Mouse (Mus musculus): ENCODE measurements at regions not wholly inside any gene's neighbourhood (a gene's known extent, or its start where the extent isn't known, plus 50 kb on each side); places are given as distances from the start of the nearest gene placed in this dataset.
A peak's percentile ranks its signal among the peaks of the same experiment; 100 is the strongest.

GRCm38 (mm10) chr14:9492228-9492627 lies 826.2 kb upstream of the 4930452B06Rik start:
- no peak for DNase-seq (ENCODE audit: low spot score in 2 of 2)
- intact Hi-C loops (cut with DNase I): no loop called here

- intact Hi-C loops (cut with DNase I): no loop called here
- no peak for DNase-seq (ENCODE audit: low spot score in 2 of 2)
Observed at GRCm38 (mm10) chr14:9488585-9488984, 822.5 kb upstream of the 4930452B06Rik start.

DNA sequence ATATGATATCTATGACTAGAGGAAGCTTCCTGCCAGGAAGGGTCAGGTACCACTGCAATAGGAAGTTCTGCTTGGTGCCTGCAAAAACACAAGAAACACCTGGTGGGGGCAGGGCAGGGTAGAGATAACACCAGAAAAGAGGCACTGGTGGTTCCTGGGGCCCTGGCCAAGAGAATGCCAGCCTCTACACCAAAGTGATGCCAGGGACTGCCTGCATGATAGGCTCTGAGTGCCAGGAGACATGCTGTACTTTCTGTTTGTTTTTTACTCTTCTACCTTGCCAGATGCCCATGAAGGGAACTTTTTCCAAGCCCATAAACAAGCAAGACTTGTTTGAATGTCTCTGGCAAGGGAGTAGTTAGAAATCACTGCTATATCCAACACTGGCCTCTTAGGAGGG lies 812.9 kb upstream of the 4930452B06Rik start:
- DNase-seq (ENCODE audit: low spot score in 2 of 2): no peak
- intact Hi-C loops (cut with DNase I): no loop called here

- intact Hi-C loops (cut with DNase I): no loop called here
Observed at GRCm38 (mm10) chr14:9475169-9475568, 809.1 kb upstream of the 4930452B06Rik start.

GRCm38 (mm10) chr14:9469686-9470085 lies 803.6 kb upstream of the 4930452B06Rik start:
- DNase-seq (ENCODE audit: low spot score in 2 of 2): no peak
- intact Hi-C loops (cut with DNase I): no loop called here

More at GRCm38 (mm10) chr14:9475169-9475568, 809.1 kb upstream of the 4930452B06Rik start:
- peak in 1 of 2 experiments; percentile 23 for DNase-seq (ENCODE audit: low spot score in 2 of 2)

GRCm38 (mm10) chr14:9468654-9469053 lies 802.6 kb upstream of the 4930452B06Rik start:
- DNase-seq (ENCODE audit: low spot score in 2 of 2): no peak
- intact Hi-C loops (cut with DNase I): no loop called here

DNA sequence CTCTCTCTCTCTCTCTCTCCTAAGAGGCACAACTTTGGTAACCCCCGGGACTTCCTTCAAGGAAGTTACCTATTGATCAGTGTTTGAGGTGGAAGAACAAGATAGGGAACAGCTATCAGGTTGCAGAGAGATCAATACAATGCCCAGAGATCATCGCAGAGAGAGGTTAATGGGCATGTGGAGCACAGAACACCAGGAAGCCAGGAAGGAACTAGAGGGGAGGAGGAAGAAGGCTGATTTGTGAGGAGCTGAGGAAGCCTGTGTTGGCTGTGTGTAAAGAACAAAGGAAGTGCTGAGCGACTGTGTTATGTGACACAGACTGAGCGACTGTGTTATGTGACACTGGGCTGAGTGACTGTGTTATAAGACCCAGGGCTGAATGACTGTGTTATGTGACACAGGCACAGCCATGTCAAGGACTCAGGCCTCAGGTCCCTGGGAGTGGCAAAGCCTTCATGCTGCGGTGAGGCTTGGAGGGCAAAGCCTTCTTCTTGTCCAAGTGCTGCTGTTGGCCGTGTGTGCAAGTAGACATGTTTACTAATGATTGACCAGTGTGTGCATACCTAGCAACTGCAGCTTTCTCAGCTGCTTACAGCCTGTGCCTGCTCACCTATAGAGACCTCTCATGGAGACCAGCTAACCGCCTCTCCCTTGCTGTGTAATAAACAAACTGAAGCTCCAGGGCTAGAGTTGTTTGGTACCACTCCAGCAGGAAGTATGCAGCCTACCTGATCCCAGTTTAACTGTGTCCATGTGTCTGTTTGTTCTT lies 801.8 kb upstream of the 4930452B06Rik start:
- intact Hi-C loops (cut with DNase I): no loop called here
- DNase-seq (ENCODE audit: low spot score in 2 of 2): no peak

GRCm38 (mm10) chr14:9460006-9460405 lies 794.0 kb upstream of the 4930452B06Rik start:
- DNase-seq (ENCODE audit: low spot score in 2 of 2): peak; percentile 21 to 74
- intact Hi-C loops (cut with DNase I): no loop called here

GRCm38 (mm10) chr14:9458856-9459255 lies 792.8 kb upstream of the 4930452B06Rik start:
- intact Hi-C loops (cut with DNase I): no loop called here
- DNase-seq (ENCODE audit: low spot score in 2 of 2): no peak

DNA sequence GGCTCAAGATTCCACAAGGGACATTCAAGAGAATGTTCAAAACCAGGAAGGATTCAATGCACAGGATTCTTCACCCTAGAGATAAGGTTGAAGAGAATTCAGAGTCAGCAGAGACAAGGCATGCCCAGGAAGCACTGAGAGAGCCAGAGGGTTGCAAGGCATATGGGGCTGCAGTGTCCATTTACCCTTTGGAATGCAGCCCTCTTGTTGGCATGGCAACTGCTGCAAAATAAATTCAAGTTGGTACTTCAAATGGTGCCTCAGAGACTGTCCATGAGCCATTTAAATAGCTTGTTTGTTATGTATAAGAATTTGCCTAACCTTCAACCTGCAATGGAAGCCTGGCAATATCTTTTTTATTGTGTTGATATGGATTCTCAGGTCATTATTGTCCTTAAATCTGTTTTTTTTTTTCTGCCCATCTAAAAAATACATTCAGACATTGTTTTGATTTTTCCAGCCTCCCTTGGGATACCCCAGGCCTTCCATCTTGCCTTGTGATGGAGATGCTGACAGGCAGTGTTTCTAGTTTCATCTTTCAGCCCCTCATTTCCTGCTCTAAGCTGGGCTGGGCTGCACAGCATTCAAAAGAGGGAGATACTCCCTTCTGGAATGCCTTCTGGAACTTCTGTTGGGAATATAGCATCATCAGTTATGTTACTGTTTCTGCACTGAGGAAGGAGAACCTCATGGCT lies 791.9 kb upstream of the 4930452B06Rik start:
- intact Hi-C loops (cut with DNase I): no loop called here
- DNase-seq (ENCODE audit: low spot score in 2 of 2): no peak

GRCm38 (mm10) chr14:9455986-9456385 lies 789.9 kb upstream of the 4930452B06Rik start:
- intact Hi-C loops (cut with DNase I): no loop called here
- no peak for DNase-seq (ENCODE audit: low spot score in 2 of 2)

- peak; percentile 13 to 34 for DNase-seq (ENCODE audit: low spot score in 2 of 2)
- intact Hi-C loops (cut with DNase I): no loop called here
Observed at GRCm38 (mm10) chr14:9449942-9450341, 783.9 kb upstream of the 4930452B06Rik start.

DNA sequence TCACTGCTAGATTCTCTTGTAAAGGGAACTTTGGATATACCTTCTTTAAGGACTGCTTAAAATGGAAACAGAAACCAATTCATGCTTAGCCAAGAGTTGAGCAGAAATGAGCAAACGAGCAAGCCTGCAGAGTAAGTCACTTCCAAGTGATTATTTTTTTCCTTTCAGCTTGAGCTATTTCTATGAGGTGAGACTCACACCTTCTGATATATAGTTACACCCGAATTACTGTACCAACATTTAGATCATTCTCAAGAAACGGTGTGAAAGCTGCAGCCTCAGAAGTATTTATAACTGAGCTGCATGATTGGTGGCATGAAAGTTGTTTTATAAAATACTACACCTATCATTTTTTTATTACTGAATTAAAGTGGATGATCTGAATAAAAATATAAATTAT lies 771.9 kb upstream of the 4930452B06Rik start:
- intact Hi-C loops (cut with DNase I): no loop called here
- peak; percentile 9 to 72 for DNase-seq (ENCODE audit: low spot score in 2 of 2)

DNA sequence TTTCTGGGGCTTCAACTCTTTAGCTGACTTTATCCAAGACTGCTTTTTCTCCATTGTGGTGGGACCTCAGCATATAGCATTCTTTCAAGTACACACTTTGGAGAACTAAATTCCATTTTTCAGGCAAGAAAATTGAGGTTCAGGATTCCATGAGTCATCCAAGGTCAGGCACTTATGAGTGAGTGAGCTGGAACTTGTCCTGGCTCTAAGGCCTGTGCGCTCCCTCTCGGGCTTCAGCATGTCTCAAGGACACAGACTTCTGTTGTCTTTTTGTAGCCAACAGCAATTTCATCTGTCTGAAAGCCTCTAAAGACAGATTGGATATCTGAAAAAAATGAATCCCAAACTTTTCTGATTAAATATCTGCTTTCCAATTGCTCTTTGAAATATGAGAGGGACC lies 769.1 kb upstream of the 4930452B06Rik start:
- DNase-seq (ENCODE audit: low spot score in 2 of 2): no peak
- intact Hi-C loops (cut with DNase I): no loop called here

GRCm38 (mm10) chr14:9433081-9433590 lies 767.1 kb upstream of the 4930452B06Rik start:
- no peak for DNase-seq (ENCODE audit: low spot score in 2 of 2)
- intact Hi-C loops (cut with DNase I): no loop called here

DNA sequence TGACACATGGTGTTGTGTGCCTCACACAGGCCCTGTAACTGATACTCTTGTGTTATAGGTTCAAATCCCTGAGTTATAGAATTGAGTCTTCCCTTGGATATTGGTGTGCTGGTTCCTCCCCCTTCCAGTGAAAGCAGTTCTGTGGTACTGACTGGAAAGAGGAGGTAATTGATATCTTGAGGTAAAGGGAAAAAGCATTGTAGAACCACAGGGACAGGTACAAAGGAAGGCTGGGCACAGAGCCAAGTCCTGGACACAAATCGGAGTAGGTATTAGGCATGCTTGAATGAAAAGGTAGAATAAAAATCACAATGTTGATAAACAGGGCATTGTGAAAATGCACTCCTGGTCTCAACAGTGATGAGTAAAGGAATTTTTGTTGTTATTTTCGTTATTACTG lies 765.8 kb upstream of the 4930452B06Rik start:
- DNase-seq (ENCODE audit: low spot score in 2 of 2): no peak
- intact Hi-C loops (cut with DNase I): no loop called here

GRCm38 (mm10) chr14:9411822-9412403 lies 745.9 kb upstream of the 4930452B06Rik start:
- DNase-seq (ENCODE audit: low spot score in 2 of 2): no peak
- intact Hi-C loops (cut with DNase I): no loop called here

DNA sequence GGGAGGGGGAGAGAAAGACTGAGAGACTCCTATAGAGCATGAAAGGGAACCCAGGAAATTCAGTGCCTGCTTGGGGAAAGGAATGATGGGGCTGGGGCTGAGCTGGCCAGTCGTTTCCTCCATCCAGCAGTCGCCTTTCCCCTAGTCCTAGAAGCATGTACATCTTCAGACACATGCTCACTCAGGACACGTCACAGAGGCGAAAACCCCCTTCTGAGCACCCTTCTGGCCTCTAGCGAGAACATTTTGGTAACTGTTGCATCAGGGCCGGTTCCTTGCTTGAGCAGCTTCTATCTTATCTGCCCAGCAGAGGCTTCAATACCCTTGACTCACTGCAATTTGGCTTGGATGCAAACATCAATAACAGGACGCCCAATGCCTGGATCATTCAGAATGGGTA lies 737.6 kb upstream of the 4930452B06Rik start:
- no peak for DNase-seq (ENCODE audit: low spot score in 2 of 2)
- intact Hi-C loops (cut with DNase I): no loop called here

DNA sequence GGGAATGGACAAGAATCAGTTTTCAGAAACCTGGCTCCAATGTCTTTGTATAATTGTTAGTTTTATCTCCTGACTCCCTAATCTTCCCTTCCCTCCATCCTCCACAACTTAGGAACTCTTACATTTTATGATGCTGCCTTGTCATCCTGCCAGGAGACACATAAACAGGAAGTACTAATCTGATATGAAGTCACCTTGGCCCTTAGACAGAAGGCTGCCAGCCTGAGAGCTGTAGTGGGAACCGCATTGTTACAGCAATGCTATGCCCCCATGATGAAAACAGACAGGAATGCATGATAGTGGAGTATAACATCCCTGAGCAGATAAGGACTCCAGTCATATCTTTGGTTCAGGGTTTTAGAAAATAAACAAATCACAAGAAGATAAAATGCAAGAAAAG lies 734.8 kb upstream of the 4930452B06Rik start:
- intact Hi-C loops (cut with DNase I): no loop called here
- no peak for DNase-seq (ENCODE audit: low spot score in 2 of 2)

GRCm38 (mm10) chr14:9393271-9393771 lies 727.3 kb upstream of the 4930452B06Rik start:
- intact Hi-C loops (cut with DNase I): loop anchor here (5.0 to 10.0 kb wide), 3 partner anchors 251 to 786 kb away; no protein-coding TSS in a partner anchor
- peak; percentile 79 to 85 for DNase-seq (ENCODE audit: low spot score in 2 of 2)

Data from left cerebral cortex, postnatal 25 days (tissue).